ENCODE assay signal across 14 mouse cellular contexts in genomic region chr4:82474334-82474733, GRCm38 (mm10).
"Had no signal": no experiment of that assay in that cellular context is flagged by ENCODE, and none has a peak within 500 bp of the region (broad histone marks: within the 10 kb centered on the region; RNA-seq: fewer than 3 reads in every experiment).

No protein-coding gene starts in this region.

- H3K9me3 ChIP-seq: midbrain, embryonic 10.5 days; midbrain, embryonic 12.5 days; neural tube, embryonic 12.5 days; stomach, embryonic 15.5 days had no signal

- H3K27ac ChIP-seq: midbrain, embryonic 10.5 days; midbrain, embryonic 12.5 days; neural tube, embryonic 12.5 days; stomach, embryonic 15.5 days; stomach, postnatal 0 days had no signal

- H3K4me2 ChIP-seq: lung, embryonic 14.5 days; midbrain, embryonic 12.5 days; neural tube, embryonic 12.5 days; stomach, embryonic 15.5 days had no signal

- H3K4me1 ChIP-seq: midbrain, embryonic 10.5 days; neural tube, embryonic 12.5 days had no signal

- H3K9ac ChIP-seq: lung, embryonic 14.5 days; midbrain, embryonic 12.5 days; neural tube, embryonic 12.5 days; stomach, embryonic 15.5 days had no signal

- H3K36me3 ChIP-seq: midbrain, embryonic 10.5 days; midbrain, embryonic 12.5 days; neural tube, embryonic 12.5 days; stomach, embryonic 15.5 days had no signal

- DNase-seq: lung, adult 18-20 months; lung, embryonic 14.5 days; lung, postnatal 10 days; lung, postnatal 4 days; midbrain, embryonic 14.5 days; right cerebral cortex, postnatal 14 days; thymus, adult 2 months; thymus, postnatal 25 days; thymus, postnatal 4 days had no signal

- H3K27me3 ChIP-seq: midbrain, embryonic 12.5 days; neural tube, embryonic 12.5 days; stomach, embryonic 15.5 days had no signal

- H3K4me3 ChIP-seq: midbrain, embryonic 10.5 days; midbrain, embryonic 12.5 days; neural tube, embryonic 12.5 days; stomach, embryonic 15.5 days had no signal
